Mouse (Mus musculus) kidney, adult 11 months (tissue): ENCODE data around the gene Pdp2.
"Not testable (repeated sequence)": the region's sequence is repeated elsewhere in the genome, so short reads cannot be mapped to it uniquely, and the experiment has no call there.

Experiments used
- DNase-seq: peaks from one replicate; pipeline ENCODE4 v3.0.0; 2022

The Pdp2 gene

DNA sequence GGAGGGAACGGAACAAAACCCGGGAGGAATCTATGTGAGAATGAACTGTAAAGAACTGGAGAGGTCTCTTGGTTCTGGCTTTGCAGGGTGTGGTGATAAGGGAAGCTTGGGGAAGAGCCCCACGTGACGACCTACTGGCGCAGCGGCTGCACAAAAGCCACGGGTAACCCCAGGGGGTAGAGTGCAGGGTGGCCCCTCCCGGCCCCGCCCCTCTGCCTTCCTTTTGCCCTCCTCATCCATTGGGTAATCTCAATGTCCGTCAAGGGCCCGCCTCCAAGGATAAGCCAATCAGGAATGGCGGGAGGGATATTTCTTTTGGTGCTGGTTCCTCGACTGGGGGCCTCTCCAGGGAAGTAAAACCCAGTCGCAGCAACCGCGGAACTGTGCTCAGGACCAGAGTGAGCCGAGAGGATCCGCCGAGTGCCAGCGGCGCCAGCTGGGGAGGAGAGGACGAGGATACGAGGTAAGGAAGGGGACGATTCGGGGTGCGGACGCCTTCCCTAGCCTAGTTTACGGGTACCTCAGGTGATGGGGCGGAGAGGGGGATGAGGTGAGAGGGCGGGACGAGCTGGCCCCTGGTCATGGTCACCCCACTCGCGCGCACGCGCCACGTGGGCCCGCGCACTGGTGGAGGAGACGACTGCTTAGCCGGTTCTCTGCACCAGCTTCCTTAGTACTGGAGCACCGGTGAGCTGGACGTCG is at the start of gene Pdp2:
Gene Pdp2, plus strand, starts transcription at position 319 of the 702 bp plus-strand sequence.
- DNase-seq = peak; percentile 94

DNA sequence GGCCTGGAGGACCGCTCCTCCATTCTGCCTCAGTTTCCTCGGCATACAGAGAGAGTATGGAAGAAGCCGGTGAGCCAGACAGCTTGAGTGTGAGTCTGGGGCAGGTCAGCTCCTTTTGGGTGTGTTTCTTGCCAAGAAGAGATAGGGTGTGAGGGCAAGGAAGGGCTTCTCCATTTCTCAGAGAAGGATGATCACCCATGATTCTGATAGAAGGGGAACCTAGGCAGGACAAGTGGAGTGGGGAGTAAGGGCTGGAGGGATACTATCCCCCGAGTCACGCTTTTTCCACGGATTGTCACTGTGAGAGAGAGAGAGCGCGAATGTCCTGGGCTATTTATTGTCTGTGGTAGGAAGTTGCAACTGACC is 49.8 kb upstream of the Pdp2 start:
- DNase-seq = no peak

DNA sequence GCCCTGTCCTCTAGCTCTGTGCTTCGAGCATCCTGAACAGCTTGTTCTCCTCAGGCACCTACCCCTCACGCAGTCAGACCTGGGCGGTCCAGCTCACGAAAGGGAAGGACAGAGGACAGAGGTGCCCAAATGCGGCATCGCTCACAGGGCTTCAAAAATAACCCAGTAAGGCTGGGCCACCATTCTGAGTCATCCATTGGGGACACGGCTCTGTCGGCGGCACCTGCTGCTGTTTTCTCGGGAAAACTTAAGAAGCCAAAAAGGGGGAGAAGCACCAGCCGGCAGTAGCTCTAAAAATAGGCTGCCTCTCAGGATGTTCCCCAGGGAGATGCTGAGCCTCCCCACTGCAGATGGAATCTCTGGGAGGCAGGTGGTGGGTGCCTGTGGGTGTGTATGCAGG is 49.1 kb upstream of the Pdp2 start:
- DNase-seq = no peak

DNA sequence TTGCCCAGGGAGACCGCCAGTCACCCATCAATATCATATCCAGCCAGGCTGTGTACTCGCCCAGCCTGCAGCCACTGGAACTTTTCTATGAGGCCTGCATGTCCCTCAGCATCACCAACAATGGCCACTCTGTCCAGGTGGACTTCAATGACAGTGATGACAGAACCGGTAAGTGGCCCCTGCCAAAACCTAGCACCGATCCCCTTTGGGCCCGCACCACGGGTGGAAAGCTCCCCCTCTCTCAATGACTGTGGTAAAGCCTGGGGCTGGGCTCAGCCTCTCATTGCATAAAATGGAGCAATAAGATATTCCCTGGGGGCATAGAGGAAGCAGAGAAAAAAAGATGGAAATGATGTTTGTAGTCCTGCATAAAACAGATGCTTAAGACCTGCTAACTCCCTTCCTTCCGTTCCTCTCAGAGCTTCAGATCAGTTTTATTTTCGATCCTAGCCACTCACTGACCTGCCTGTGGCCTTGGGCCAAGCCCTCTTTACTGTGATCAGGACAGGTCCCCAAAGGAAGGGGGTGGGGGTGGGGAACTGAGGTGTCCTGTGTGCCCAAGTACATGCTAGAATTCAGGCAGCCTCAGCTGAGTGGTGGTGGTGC is 47.7 kb upstream of the Pdp2 start:
- no peak for DNase-seq

DNA sequence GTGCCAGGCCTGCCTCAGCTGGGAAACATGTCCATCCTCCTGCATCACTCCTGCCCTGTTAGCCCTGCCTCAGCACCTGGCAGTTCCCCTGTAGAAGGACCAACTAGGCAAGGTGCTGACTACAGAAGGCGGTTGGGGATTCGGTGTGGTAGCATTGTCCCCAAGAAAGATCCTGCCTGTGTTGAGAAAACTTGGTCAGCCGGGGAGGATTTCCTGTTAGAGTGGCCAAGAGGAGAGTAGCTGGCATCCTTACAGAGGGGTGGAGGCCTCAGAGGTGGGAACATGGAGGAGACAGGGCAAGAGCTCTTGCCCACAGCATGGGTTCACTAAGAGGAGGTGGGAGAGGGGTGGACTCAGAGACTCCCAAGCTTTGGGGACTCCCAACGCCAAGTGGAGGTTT is 36.1 kb upstream of the Pdp2 start:
- DNase-seq = no peak

- DNase-seq = no peak
Observed at GRCm38 (mm10) chr8:104557226-104557625, 34.0 kb upstream of the Pdp2 start.

- no peak for DNase-seq
Observed at GRCm38 (mm10) chr8:104560731-104561130, 30.5 kb upstream of the Pdp2 start.

GRCm38 (mm10) chr8:104564633-104565456 is 26.4 kb upstream of the Pdp2 start:
- peak; percentile 85 for DNase-seq

DNA sequence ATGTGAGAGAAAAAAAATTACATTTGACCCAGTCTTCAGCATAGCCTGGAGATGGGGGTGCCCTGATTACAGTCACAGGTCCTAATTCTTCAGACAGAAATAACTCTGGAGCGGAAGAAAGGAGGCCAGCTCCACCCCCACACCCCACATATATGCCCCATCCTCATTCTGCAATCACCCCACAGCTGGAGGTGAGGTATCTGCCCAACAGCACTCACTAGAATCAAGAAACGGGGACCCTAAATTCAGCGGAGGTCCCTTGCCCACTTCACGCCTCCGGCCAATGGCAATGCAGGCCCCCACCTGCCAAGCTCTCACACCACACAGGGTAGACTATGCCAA is 25.8 kb upstream of the Pdp2 start:
- DNase-seq = no peak

GRCm38 (mm10) chr8:104569559-104569958 is 21.7 kb upstream of the Pdp2 start:
- peak; percentile 57 for DNase-seq

GRCm38 (mm10) chr8:104570436-104571343 is 20.6 kb upstream of the Pdp2 start:
- DNase-seq = peak; percentile 73

- DNase-seq = no peak
Observed at GRCm38 (mm10) chr8:104576820-104577219, 14.4 kb upstream of the Pdp2 start.

- not testable (repeated sequence) for DNase-seq
Observed at GRCm38 (mm10) chr8:104577606-104578005, 13.6 kb upstream of the Pdp2 start.

- DNase-seq = no peak
Observed at GRCm38 (mm10) chr8:104584522-104584921, 6.7 kb upstream of the Pdp2 start.

- no peak for DNase-seq
Observed at GRCm38 (mm10) chr8:104590284-104590683, 967 bp upstream of the Pdp2 start.

- peak; percentile 62 for DNase-seq
Observed at GRCm38 (mm10) chr8:104591856-104592255, 605 bp downstream of the Pdp2 start.

DNA sequence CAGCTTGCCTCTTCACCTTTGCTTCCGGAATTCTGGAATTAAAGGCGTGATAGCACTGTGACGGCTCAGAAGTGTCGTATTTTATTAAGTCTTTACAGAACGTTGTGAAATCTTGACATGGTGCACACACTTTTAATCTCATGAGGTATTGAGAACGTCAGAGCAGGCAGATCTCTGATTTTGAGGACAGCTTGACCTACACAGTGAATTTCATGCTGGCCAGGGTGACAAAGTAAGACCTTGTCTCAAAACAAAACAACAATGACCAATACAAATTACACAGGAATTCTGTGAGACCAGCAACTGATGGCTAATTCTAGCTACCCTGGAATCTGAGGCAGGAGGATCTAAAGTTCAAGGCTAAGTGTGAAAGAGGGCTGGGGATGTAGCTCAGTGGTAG is 1.3 kb downstream of the Pdp2 start:
- DNase-seq = no peak

- no peak for DNase-seq
Observed at GRCm38 (mm10) chr8:104593536-104594325, 2.5 kb downstream of the Pdp2 start.

DNA sequence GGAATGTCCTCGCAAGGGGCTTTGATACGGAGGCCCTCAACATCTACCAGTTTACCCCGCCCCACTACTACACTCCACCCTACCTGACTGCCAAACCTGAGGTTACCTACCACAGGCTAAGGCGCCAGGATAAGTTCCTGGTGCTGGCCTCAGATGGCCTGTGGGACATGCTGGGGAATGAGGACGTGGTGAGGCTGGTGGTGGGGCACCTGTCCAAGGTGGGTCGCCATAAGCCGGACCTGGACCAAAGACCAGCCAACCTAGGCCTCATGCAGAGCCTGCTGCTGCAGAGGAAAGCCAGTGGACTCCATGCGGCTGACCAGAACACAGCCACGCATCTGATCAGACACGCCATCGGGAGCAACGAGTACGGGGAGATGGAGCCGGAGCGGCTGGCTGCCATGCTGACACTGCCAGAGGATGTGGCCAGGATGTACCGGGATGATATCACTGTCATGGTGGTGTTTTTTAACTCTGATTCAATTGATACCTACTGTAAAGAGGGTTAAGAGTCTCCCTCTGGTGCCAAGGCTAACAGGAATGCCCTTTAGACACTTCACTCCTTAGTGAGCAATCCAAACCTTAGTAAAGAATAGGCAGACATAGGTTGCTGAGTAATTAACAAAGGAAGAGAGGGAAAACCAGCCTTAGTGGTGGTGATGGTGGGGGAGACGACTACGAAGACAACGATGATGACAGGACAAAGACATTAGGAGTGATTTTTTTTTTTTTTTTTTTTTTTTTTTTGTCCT is 3.5 kb downstream of the Pdp2 start:
- DNase-seq = no peak

GRCm38 (mm10) chr8:104595773-104596536 is 4.7 kb downstream of the Pdp2 start:
- no peak for DNase-seq

DNA sequence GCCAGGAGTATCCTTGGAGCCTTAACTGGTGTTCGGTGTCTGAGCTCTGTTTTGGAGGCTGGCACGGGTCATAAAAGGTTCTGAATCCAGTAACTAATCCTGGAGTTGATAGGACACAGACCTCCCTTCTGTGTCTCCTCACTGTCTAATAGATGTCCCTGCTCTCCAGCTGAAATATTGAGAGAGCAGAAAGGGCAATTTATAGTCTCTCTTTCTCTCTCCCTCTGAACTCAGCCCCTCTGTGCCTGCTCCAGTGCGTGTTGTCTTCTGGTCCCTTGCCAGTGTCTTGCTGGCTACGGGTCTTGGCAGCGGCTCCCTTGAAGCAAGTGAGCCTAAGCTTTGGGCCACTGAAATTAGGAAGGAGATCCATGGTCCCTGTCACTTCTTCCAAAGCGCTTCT is 6.4 kb downstream of the Pdp2 start:
- DNase-seq = no peak
